Mouse (Mus musculus) liver, postnatal 0 days (tissue): ENCODE results near the gene Rpusd3. TPM values are rescaled to one million over a fixed set of nuclear protein-coding genes. Genes with fewer than 3 reads are reported as not detected.

Experiments
- ATAC-seq: fragments of 200-750 bp; cut with Nextera tagmentation; 2 replicates; pipeline ENCODE4 v1.8.0; 2017; ENCODE audit warnings: mild to moderate bottlenecking, moderate library complexity
- DNase-seq: peaks from one replicate; pipeline ENCODE4 v3.0.0-alpha.2; 2016
- H3K27ac ChIP-seq: fragments of 300-500 bp; sonication (generic); 2 replicates; pipeline ENCODE4 v1.5.1; 2014; ENCODE audit warnings: antibody characterized with exemption, moderate library complexity, mild to moderate bottlenecking, low read depth
- H3K27me3 ChIP-seq: fragments of 300-500 bp; sonication (generic); 2 replicates; pipeline ENCODE4 v1.6.1; 2014; ENCODE audit warnings: low read length, control low read depth, mixed read lengths; ENCODE audit not compliant: insufficient read depth
- H3K36me3 ChIP-seq: fragments of 300-500 bp; sonication (generic); replicated peaks from 2 replicates; pipeline ENCODE4 v1.6.1; 2014; ENCODE audit warnings: mild to moderate bottlenecking, control low read depth, low read length, moderate library complexity, mixed read lengths; ENCODE audit not compliant: insufficient read depth
- H3K4me1 ChIP-seq: fragments of 300-500 bp; sonication (generic); 2 replicates; pipeline ENCODE4 v1.6.1; 2014; ENCODE audit warnings: antibody characterized with exemption, mild to moderate bottlenecking, control low read depth; ENCODE audit not compliant: insufficient read depth
- H3K4me2 ChIP-seq: fragments of 300-500 bp; sonication (generic); 2 replicates; pipeline ENCODE4 v1.6.1; 2014; ENCODE audit warnings: low read depth, mild to moderate bottlenecking, low read length, moderate library complexity, mixed read lengths
- H3K4me3 ChIP-seq: fragments of 300-500 bp; sonication (generic); 2 replicates; pipeline ENCODE4 v1.5.1; 2014; ENCODE audit warnings: low read depth, low read length
- H3K9ac ChIP-seq: fragments of 300-500 bp; sonication (generic); replicated peaks from 2 replicates; pipeline ENCODE4 v1.6.1; 2014; ENCODE audit warnings: mild to moderate bottlenecking, moderate library complexity
- H3K9me3 ChIP-seq: fragments of 300-500 bp; sonication (generic); 2 replicates; pipeline ENCODE4 v1.6.1; 2016; ENCODE audit warnings: mild to moderate bottlenecking, control low read depth, low read length, mixed read lengths
- CTCF ChIP-seq: sonication (generic); IDR thresholded peaks from 2 replicates; pipeline ENCODE4 v1.5.1; 2016; ENCODE audit warnings: antibody characterized with exemption, low read depth
- EP300 ChIP-seq: IDR thresholded peaks from 2 replicates; pipeline ENCODE4 v1.6.1; 2016; ENCODE audit warnings: antibody characterized with exemption, low read depth, mild to moderate bottlenecking
- WGBS: fragments of 180-500 bp; shearing (Covaris S2); extraction: QIAGEN DNeasy Blood & Tissue Kit; methylation state at CpG from one replicate; pipeline ENCODE4 v1.1.7; 2014; ENCODE audit not compliant: insufficient replicate concordance; 5-methylcytosine and 5-hydroxymethylcytosine counted together
- polyA plus RNA-seq: library from polyadenylated mRNA; unstranded; fragments of >200 nt; fragmentation: Nextera tagmentation; extraction: Ambion mirVana; gene quantifications from 2 replicates; pipeline ENCODE4 v1.2.1, GENCODE M21; 2015

Rpusd3 gene
- polyA plus RNA-seq, 1 experiment from 2014 or later: 17.1 TPM

DNA sequence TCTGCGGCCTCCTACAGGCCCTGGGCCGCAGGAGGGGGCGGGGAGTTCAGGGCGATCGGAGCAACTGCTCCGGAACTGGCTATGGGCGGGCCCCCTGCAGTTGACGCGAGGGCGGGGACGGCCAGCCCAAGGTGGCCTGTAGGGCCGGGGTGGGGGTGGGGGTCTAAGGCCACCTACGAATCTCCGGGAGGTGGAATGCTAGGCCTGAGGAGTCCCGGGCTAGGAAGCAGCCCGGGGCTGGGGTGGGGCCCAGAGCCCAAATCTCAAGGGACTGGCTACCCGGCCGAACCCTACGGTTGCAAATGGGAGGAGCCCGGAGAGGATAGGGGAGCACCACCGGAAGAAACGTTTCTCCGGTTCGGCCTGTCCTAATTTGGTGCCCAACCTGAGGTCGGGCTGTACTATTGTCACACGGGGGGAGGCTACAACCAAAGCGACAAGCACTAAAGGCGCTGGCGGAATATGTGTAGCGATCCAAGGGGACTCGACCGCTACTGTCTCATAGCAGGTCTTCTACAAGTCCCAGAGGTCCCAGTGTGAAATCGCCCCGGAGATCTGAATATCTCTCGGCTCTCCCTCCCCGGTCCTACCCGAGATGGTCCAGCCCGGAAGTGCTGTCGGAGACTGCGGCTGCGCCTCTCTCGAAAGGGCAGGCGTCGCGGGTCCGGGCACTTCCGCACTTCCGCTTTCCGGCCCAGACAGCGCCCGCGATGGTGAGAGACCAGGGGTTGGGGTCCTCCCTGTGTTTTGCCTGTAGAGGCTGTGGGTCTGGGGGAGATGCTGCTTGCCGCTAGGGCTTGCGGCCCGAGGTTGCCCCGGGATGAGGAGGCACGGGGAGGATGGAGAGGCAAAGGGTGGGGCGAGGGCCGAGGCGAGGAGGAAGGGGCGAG lies 41.4 kb downstream of the Rpusd3 start, which contains the start of the genes Tada3 and Arpc4:
Tada3 (minus strand) TSS at position 388 of the 890 bp plus-strand sequence.
Arpc4 (plus strand) TSS at position 620 of the 890 bp plus-strand sequence.
- Histone ChIP-seq H3K4me2 (peak within 1 kb of the TSS; percentile 91), H3K9me3 (no peaks in the 10 kb centered on the region), H3K9ac (peak within 1 kb of the TSS; percentile 89), H3K4me3 (peak within 1 kb of the TSS; percentile 92), H3K27ac (peak within 1 kb of the TSS; percentile 97), H3K4me1 (peaks cover 25% of the 10 kb centered on the region), H3K36me3 (peaks cover 46% of the 10 kb centered on the region), H3K27me3 (no peaks in the 10 kb centered on the region)
- peak; percentile 81 for TF ChIP-seq EP300
- no peak for TF ChIP-seq CTCF
- under 1% methylated on average over 61 of the region's 61 CpGs for WGBS
- DNase-seq (peak; percentile 94), ATAC-seq (peak; percentile 96)

DNA sequence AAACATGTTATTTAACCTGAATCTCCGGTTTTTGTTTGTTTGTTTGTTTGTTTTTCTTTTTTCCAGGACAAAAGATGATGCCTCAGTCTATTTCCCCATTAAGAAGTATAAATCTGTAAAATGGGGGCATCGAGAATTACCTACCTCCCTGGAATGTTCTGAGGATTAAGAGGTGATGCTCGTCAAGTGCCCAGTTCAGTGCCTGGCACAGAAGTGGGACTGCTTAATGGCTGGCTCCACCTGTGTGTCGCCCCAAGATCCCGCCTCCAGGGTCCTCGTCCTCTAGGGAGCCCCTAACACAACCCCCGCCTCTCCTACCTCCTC lies 42.0 kb downstream of the Rpusd3 start:
- Histone ChIP-seq H3K27ac (peak overlapping the region; percentile 97), H3K9me3 (no peaks in the 10 kb centered on the region), H3K27me3 (no peaks in the 10 kb centered on the region), H3K9ac (peak overlapping the region; percentile 89), H3K4me1 (peaks cover 25% of the 10 kb centered on the region), H3K4me3 (peak overlapping the region; percentile 92), H3K4me2 (peak overlapping the region; percentile 91), H3K36me3 (peaks cover 47% of the 10 kb centered on the region)
- ATAC-seq: no peak
- WGBS: 4% methylated on average over 7 of the region's 7 CpGs
- TF ChIP-seq EP300: no peak
- no peak for TF ChIP-seq CTCF
- no peak for DNase-seq

DNA sequence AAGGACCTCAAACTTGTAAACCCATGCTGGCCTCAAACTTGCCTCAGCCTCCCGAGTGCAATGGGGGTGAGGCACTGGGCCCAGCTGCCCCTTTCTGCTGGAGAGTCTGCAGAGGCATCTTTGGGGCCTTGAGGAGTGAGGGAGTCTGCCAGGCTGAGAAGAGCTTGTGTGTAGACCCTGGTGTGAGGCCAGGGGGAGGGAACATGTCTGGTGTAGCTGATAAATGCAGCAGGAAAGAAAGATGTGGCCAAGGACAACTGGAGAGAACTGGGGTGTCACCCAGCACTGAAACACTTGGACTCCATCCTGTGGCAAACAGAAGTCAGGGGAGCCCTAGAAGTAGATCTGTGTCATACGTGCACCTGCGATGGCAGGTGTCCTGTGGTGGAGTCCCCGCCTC lies 45.6 kb downstream of the Rpusd3 start:
- WGBS: 66% methylated on average over 4 of the region's 4 CpGs
- Histone ChIP-seq H3K27ac (no peak overlapping the region), H3K36me3 (peaks cover 55% of the 10 kb centered on the region), H3K4me2 (no peak overlapping the region), H3K4me1 (peaks cover 7% of the 10 kb centered on the region; the same call in 1 of the 2 replicates), H3K9ac (0 out of 2 replicates have a peak overlapping the region, but pooled peaks have one; percentile 9), H3K4me3 (no peak overlapping the region), H3K27me3 (no peaks in the 10 kb centered on the region), H3K9me3 (no peaks in the 10 kb centered on the region)
- no peak for ATAC-seq
- DNase-seq: no peak
- TF ChIP-seq EP300 (0 out of 2 replicates have a peak, but pooled peaks have one; percentile 24), CTCF (no peak)

GRCm38 (mm10) chr6:113370194-113370929 lies 48.8 kb downstream of the Rpusd3 start:
- no peak overlapping the region for H3K4me2 ChIP-seq
- TF ChIP-seq EP300 (no peak), CTCF (no peak)
- no peaks in the 10 kb centered on the region for H3K27me3 ChIP-seq
- H3K4me3 ChIP-seq: no peak overlapping the region
- no peaks in the 10 kb centered on the region for H3K9me3 ChIP-seq
- H3K36me3 ChIP-seq: peaks cover 55% of the 10 kb centered on the region
- H3K9ac ChIP-seq: no peak overlapping the region
- ATAC-seq (no peak), DNase-seq (no peak)
- H3K27ac ChIP-seq: no peak overlapping the region
- 86% methylated on average over 20 of the region's 20 CpGs for WGBS
- H3K4me1 ChIP-seq: no peaks in the 10 kb centered on the region

DNA sequence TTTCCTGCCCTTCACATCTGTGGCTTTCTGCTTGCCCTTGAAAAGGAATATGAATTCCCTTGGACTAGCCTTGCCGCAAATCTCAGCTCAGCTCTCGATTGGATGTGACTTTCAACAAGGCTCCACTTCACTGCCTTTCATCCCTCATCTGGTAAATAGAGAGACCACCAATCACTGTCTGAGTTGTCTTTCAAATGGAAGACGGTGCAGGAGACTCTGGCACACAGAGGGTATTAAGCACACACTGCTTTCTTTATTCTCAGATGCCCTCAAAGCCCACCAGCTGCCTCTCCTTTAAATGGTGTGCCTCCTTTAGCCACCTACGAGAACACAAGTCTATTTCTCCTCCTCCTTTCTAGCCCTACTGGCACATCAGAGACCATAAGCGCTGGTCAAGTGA lies 50.6 kb downstream of the Rpusd3 start:
- H3K4me3 ChIP-seq: no peak overlapping the region
- ATAC-seq: no peak
- 83% methylated on average over 5 of the region's 5 CpGs for WGBS

GRCm38 (mm10) chr6:113368124-113368523 lies 51.0 kb downstream of the Rpusd3 start:
- H3K4me1 ChIP-seq: no peaks in the 10 kb centered on the region
- no peak overlapping the region for H3K4me2 ChIP-seq
- ATAC-seq (no peak), DNase-seq (no peak)
- 90% methylated on average over 7 of the region's 7 CpGs for WGBS
- no peak overlapping the region for H3K9ac ChIP-seq
- no peak overlapping the region for H3K27ac ChIP-seq
- TF ChIP-seq CTCF (no peak), EP300 (no peak)
- no peak overlapping the region for H3K4me3 ChIP-seq
- H3K9me3 ChIP-seq: no peaks in the 10 kb centered on the region
- peaks cover 42% of the 10 kb centered on the region for H3K36me3 ChIP-seq
- H3K27me3 ChIP-seq: no peaks in the 10 kb centered on the region

More for the DNA sequence above, 50.6 kb downstream of the Rpusd3 start:
- H3K9me3 ChIP-seq: no peaks in the 10 kb centered on the region
- no peaks in the 10 kb centered on the region for H3K27me3 ChIP-seq
- no peak for TF ChIP-seq CTCF
- TF ChIP-seq EP300: no peak
- H3K36me3 ChIP-seq: peaks cover 44% of the 10 kb centered on the region
- H3K4me1 ChIP-seq: no peaks in the 10 kb centered on the region
- H3K9ac ChIP-seq: no peak overlapping the region
- H3K4me2 ChIP-seq: no peak overlapping the region
- no peak for DNase-seq
- H3K27ac ChIP-seq: no peak overlapping the region
